28 mouse cellular contexts compared by ENCODE assay signal in the genomic region with DNA sequence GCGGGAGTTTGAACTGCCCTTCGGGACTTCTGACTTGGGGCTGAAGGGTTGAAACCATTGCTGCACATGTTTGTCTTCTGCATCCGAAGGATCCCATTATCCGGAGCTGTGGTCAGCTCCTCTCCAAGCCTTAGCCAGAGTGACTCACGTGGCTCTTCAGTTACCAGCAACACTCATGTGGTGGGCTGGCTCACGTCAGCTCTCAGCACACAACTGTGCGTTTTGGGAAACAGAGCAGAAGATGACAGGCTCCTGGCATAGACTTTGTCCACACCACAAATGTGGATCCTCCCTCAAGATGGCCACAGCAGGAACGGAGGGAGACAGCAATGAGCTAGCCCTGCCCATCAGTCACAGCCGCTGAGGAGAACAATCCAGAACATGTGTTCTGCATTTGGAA.
A peak's percentile ranks its signal among the peaks of the same experiment; 100 is the strongest.
DNase-seq lines count a peak whose midpoint lies in the region; ATAC-seq and TF ChIP-seq lines count a peak whose summit lies in the region.
"Had no signal": no experiment of that assay in that cellular context is flagged by ENCODE, and none has a peak within 500 bp of the region (broad histone marks: within the 10 kb centered on the region; RNA-seq: fewer than 3 reads in every experiment).

No protein-coding gene starts in this region.

- no peak overlapping the region for H3ac ChIP-seq in C2C12 (ENCODE audit: control insufficient read depth, insufficient read length, low read depth)

- H3K9me3 ChIP-seq in forebrain, embryonic 11.5 days (ENCODE audit: control insufficient read depth, low read length), result no peaks in the 10 kb centered on the region
- no peaks in the 10 kb centered on the region for H3K9me3 ChIP-seq in forebrain, embryonic 12.5 days
- no peaks in the 10 kb centered on the region for H3K9me3 ChIP-seq in lung, embryonic 14.5 days (ENCODE audit: low read depth, low read length)
- H3K9me3 ChIP-seq in limb, embryonic 10.5 days (replicated peaks), result no peaks in the 10 kb centered on the region
- H3K9me3 ChIP-seq: forebrain, embryonic 10.5 days; hindbrain, embryonic 15.5 days; liver, embryonic 12.5 days; midbrain, embryonic 13.5 days; neural tube, embryonic 15.5 days; stomach, embryonic 15.5 days had no signal

- no peak for TF ChIP-seq CTCF in lung, embryonic 14.5 days (IDR thresholded peaks at IDR 0.05; ENCODE audit: low read depth)
- TF ChIP-seq CTCF in C2C12 (IDR thresholded peaks at IDR 0.05; ENCODE audit: control insufficient read depth, insufficient read depth, insufficient read length), result no peak

- H3K27me3 ChIP-seq in forebrain, embryonic 11.5 days (ENCODE audit: control insufficient read depth, insufficient read depth, low read length), result no peaks in the 10 kb centered on the region
- no peaks in the 10 kb centered on the region for H3K27me3 ChIP-seq in forebrain, embryonic 12.5 days
- no peaks in the 10 kb centered on the region for H3K27me3 ChIP-seq in lung, embryonic 14.5 days (ENCODE audit: insufficient read depth, low read length)
- no peaks in the 10 kb centered on the region for H3K27me3 ChIP-seq in C2C12 (ENCODE audit: control insufficient read depth, insufficient read depth, insufficient read length)
- no peaks in the 10 kb centered on the region for H3K27me3 ChIP-seq in limb, embryonic 10.5 days (ENCODE audit: low read depth, poor library complexity, severe bottlenecking)
- H3K27me3 ChIP-seq: hindbrain, embryonic 15.5 days; liver, embryonic 12.5 days; megakaryocyte, embryonic 14.5 days; neural tube, embryonic 15.5 days; stomach, embryonic 15.5 days had no signal

- H3K79me2 ChIP-seq in C2C12 (ENCODE audit: control insufficient read depth, insufficient read depth), result no peaks in the 10 kb centered on the region

- no peaks in the 10 kb centered on the region for H3K79me3 ChIP-seq in C2C12 (ENCODE audit: low read depth)

- DNase-seq in forebrain, embryonic 11.5 days (ENCODE audit: low spot score), result peak; percentile 46
- peak; percentile 48 for DNase-seq in lung, embryonic 14.5 days
- DNase-seq in lung, postnatal 36 days, result no peak
- DNase-seq in fibroblast of lung, adult 2 months (ENCODE audit: low read depth), result peak; percentile 44
- no peak for DNase-seq in layer of hippocampus, adult 9-10 months (ENCODE audit: low spot score)
- DNase-seq in limb, embryonic 10.5 days (ENCODE audit: low spot score), result no peak
- DNase-seq: cerebellum, adult 18-20 months; cerebellum, postnatal 10 days; forebrain, postnatal 0 days; gastrocnemius, postnatal 14 days; kidney, adult 18-20 months; kidney, postnatal 36 days; liver, postnatal 0 days; retina, postnatal 1 day; right cerebral cortex, postnatal 14 days had no signal

- no peak for ATAC-seq in forebrain, embryonic 11.5 days (replicated peaks; ENCODE audit: low FRiP score)
- ATAC-seq in forebrain, embryonic 12.5 days (ENCODE audit: low FRiP score), result no peak
- ATAC-seq in lung, embryonic 14.5 days (ENCODE audit: insufficient read depth), result peak; percentile 55; the same call in 1 of the 2 replicates
- ATAC-seq: activated CD4-positive, CD25-positive, alpha-beta regulatory T cell, adult 4 months; CD4-positive, CD25-positive, alpha-beta regulatory T cell, adult 4 months; liver, embryonic 12.5 days; liver, postnatal 0 days; midbrain, embryonic 13.5 days had no signal

- no peak overlapping the region for H3K4me2 ChIP-seq in forebrain, embryonic 11.5 days (ENCODE audit: low read depth, low read length, severe bottlenecking)
- no peak overlapping the region for H3K4me2 ChIP-seq in forebrain, embryonic 12.5 days
- H3K4me2 ChIP-seq in lung, embryonic 14.5 days, result no peak overlapping the region
- H3K4me2 ChIP-seq: heart, embryonic 11.5 days; hindbrain, embryonic 15.5 days; liver, embryonic 12.5 days; midbrain, embryonic 13.5 days; neural tube, embryonic 15.5 days; stomach, embryonic 15.5 days had no signal

- H3K4me3 ChIP-seq in forebrain, embryonic 11.5 days (ENCODE audit: low read depth, low read length), result no peak overlapping the region
- no peak overlapping the region for H3K4me3 ChIP-seq in forebrain, embryonic 12.5 days (replicated peaks)
- no peak overlapping the region for H3K4me3 ChIP-seq in lung, embryonic 14.5 days (ENCODE audit: low read depth, low read length)
- no peak overlapping the region for H3K4me3 ChIP-seq in C2C12 (ENCODE audit: insufficient read depth, poor library complexity, severe bottlenecking)
- H3K4me3 ChIP-seq in limb, embryonic 10.5 days, result no peak overlapping the region
- H3K4me3 ChIP-seq: forebrain, embryonic 10.5 days; hindbrain, embryonic 15.5 days; layer of hippocampus, adult 2 months; liver, embryonic 12.5 days; megakaryocyte, embryonic 14.5 days; midbrain, embryonic 13.5 days; neural tube, embryonic 15.5 days; stomach, embryonic 15.5 days had no signal

- H3K4me1 ChIP-seq in forebrain, embryonic 11.5 days (replicated peaks; ENCODE audit: control insufficient read depth, insufficient read depth, low read length), result peaks cover 4% of the 10 kb centered on the region; the same call in 1 of the 2 replicates
- peaks cover 16% of the 10 kb centered on the region for H3K4me1 ChIP-seq in forebrain, embryonic 12.5 days
- H3K4me1 ChIP-seq in lung, embryonic 14.5 days (ENCODE audit: insufficient read depth), result peaks cover 15% of the 10 kb centered on the region; the same call in 1 of the 2 replicates
- H3K4me1 ChIP-seq in limb, embryonic 10.5 days, result peaks cover 17% of the 10 kb centered on the region
- H3K4me1 ChIP-seq: liver, embryonic 12.5 days; megakaryocyte, embryonic 14.5 days had no signal

- no peak overlapping the region for H3K27ac ChIP-seq in forebrain, embryonic 11.5 days (ENCODE audit: low read depth, low read length)
- H3K27ac ChIP-seq in forebrain, embryonic 12.5 days, result no peak overlapping the region
- H3K27ac ChIP-seq in lung, embryonic 14.5 days (ENCODE audit: low read depth), result no peak overlapping the region
- H3K27ac ChIP-seq in limb, embryonic 10.5 days, result no peak overlapping the region
- H3K27ac ChIP-seq: forebrain, embryonic 10.5 days; hindbrain, embryonic 15.5 days; layer of hippocampus, adult 2 months; liver, embryonic 12.5 days; midbrain, embryonic 13.5 days; neural tube, embryonic 15.5 days; stomach, embryonic 15.5 days had no signal

- no peaks in the 10 kb centered on the region for H3K36me3 ChIP-seq in forebrain, embryonic 11.5 days (ENCODE audit: control insufficient read depth, insufficient read depth, low read length)
- no peaks in the 10 kb centered on the region for H3K36me3 ChIP-seq in forebrain, embryonic 12.5 days (replicated peaks)
- H3K36me3 ChIP-seq in lung, embryonic 14.5 days (ENCODE audit: insufficient read depth), result no peaks in the 10 kb centered on the region
- no peaks in the 10 kb centered on the region for H3K36me3 ChIP-seq in C2C12 (ENCODE audit: control insufficient read depth, insufficient read depth)
- H3K36me3 ChIP-seq in limb, embryonic 10.5 days, result no peaks in the 10 kb centered on the region
- H3K36me3 ChIP-seq: forebrain, embryonic 10.5 days; hindbrain, embryonic 15.5 days; liver, embryonic 12.5 days; midbrain, embryonic 13.5 days; neural tube, embryonic 15.5 days; stomach, embryonic 15.5 days had no signal

- WGBS in forebrain, embryonic 11.5 days, result 86% methylated on average over 9 of the region's 9 CpGs
- WGBS in forebrain, embryonic 12.5 days, result 89% methylated on average over 9 of the region's 9 CpGs
- WGBS in lung, embryonic 14.5 days, result 60% methylated on average over 9 of the region's 9 CpGs
- WGBS in limb, embryonic 10.5 days, result 84% methylated on average over 9 of the region's 9 CpGs

- H3K9ac ChIP-seq in forebrain, embryonic 11.5 days (ENCODE audit: low read length), result no peak overlapping the region
- H3K9ac ChIP-seq in forebrain, embryonic 12.5 days, result no peak overlapping the region
- H3K9ac ChIP-seq in lung, embryonic 14.5 days, result no peak overlapping the region
- H3K9ac ChIP-seq: forebrain, postnatal 0 days; hindbrain, embryonic 15.5 days; liver, embryonic 12.5 days; liver, postnatal 0 days; midbrain, embryonic 13.5 days; neural tube, embryonic 15.5 days; stomach, embryonic 15.5 days had no signal

TF ChIP-seq in C2C12, 6 proteins besides CTCF, POLR2A, EP300 and RAD21:
- TF ChIP-seq USF1 (IDR thresholded peaks at IDR 0.05; ENCODE audit: low read depth) (peak; percentile 68), MYOD1 (IDR thresholded peaks at IDR 0.05; ENCODE audit: control insufficient read depth, insufficient read length, low read depth) (no peak)

Comparison
In these comparisons a context has a peak if more than half of its experiments do, and no peak if none do; other contexts are left out.
1. DNase-seq: peak in forebrain, embryonic 11.5 days (single experiment), lung, embryonic 14.5 days (single experiment) and fibroblast of lung, adult 2 months (single experiment); none in lung, postnatal 36 days (single experiment), layer of hippocampus, adult 9-10 months (single experiment) and limb, embryonic 10.5 days (single experiment).